Mouse (Mus musculus): ENCODE results near the gene Psme2. TPM values are rescaled to one million over a fixed set of nuclear protein-coding genes. Genes with fewer than 3 reads are reported as not detected.

Gene Psme2
- total RNA-seq, 2 experiments from 2014 or later = 332 to 439 TPM

Other genes with a start within 250 kb of the Psme2 start
Only the 30 nearest of the 31 such genes appear.
- gene Dhrs4, start 112.4 kb downstream of the Psme2 start, total RNA-seq (2015) = 31.2 and 34.4 TPM in 2 replicates
- 43.1 and 47.6 TPM in 2 replicates for gene Dhrs4, start 112.4 kb downstream of the Psme2 start, total RNA-seq (2017)
- gene Carmil3, start 100.5 kb downstream of the Psme2 start, total RNA-seq (2015) = 0.16 and 1.5 TPM in 2 replicates
- gene Carmil3, start 100.5 kb downstream of the Psme2 start, total RNA-seq (2017) = 0.15 TPM in 1 of 2 replicates, not detected in the other
- gene Cpne6, start 80.7 kb downstream of the Psme2 start, total RNA-seq (2015) = not detected in 2 replicates
- gene Cpne6, start 80.7 kb downstream of the Psme2 start, total RNA-seq (2017) = not detected in 2 replicates
- not detected in 2 replicates for gene Nrl, start 66.1 kb downstream of the Psme2 start, total RNA-seq (2015)
- gene Nrl, start 66.1 kb downstream of the Psme2 start, total RNA-seq (2017) = not detected in 2 replicates
- 11.7 and 16.0 TPM in 2 replicates for gene Pck2, start 50.8 kb downstream of the Psme2 start, total RNA-seq (2015)
- gene Pck2, start 50.8 kb downstream of the Psme2 start, total RNA-seq (2017) = 26.3 and 30.3 TPM in 2 replicates
- 41.6 and 47.3 TPM in 2 replicates for gene Dcaf11, start 31.1 kb downstream of the Psme2 start, total RNA-seq (2015)
- 43.5 and 107 TPM in 2 replicates for gene Dcaf11, start 31.1 kb downstream of the Psme2 start, total RNA-seq (2017)
- gene A730061H03Rik, start 30.7 kb downstream of the Psme2 start, total RNA-seq (2015) = 2.1 and 4.1 TPM in 2 replicates
- 2.6 and 9.3 TPM in 2 replicates for gene A730061H03Rik, start 30.7 kb downstream of the Psme2 start, total RNA-seq (2017)
- 0.33 TPM in 1 of 2 replicates, not detected in the other for gene Fitm1, start 15.5 kb downstream of the Psme2 start, total RNA-seq (2015)
- gene Fitm1, start 15.5 kb downstream of the Psme2 start, total RNA-seq (2017) = not detected in 2 replicates
- gene Psme1, start 13.0 kb downstream of the Psme2 start, total RNA-seq (2015) = 707 and 794 TPM in 2 replicates
- gene Psme1, start 13.0 kb downstream of the Psme2 start, total RNA-seq (2017) = 278 and 305 TPM in 2 replicates
- 11.2 and 15.9 TPM in 2 replicates for gene Emc9, start 5.8 kb downstream of the Psme2 start, total RNA-seq (2015)
- gene Emc9, start 5.8 kb downstream of the Psme2 start, total RNA-seq (2017) = 8.2 and 10.5 TPM in 2 replicates
- gene Rnf31, start 595 bp upstream of the Psme2 start, total RNA-seq (2015) = 27.2 and 42.8 TPM in 2 replicates
- gene Rnf31, start 595 bp upstream of the Psme2 start, total RNA-seq (2017) = 20.2 and 25.7 TPM in 2 replicates
- 69.7 and 70.9 TPM in 2 replicates for gene Irf9, start 12.5 kb upstream of the Psme2 start, total RNA-seq (2015)
- 92.0 and 98.7 TPM in 2 replicates for gene Irf9, start 12.5 kb upstream of the Psme2 start, total RNA-seq (2017)
- 0.42 and 2.2 TPM in 2 replicates for gene Rec8, start 26.9 kb upstream of the Psme2 start, total RNA-seq (2015)
- 0.15 and 2.2 TPM in 2 replicates for gene Rec8, start 26.9 kb upstream of the Psme2 start, total RNA-seq (2017)
- gene Ipo4, start 44.8 kb upstream of the Psme2 start, total RNA-seq (2015) = 8.8 and 11.4 TPM in 2 replicates
- 2.1 and 5.1 TPM in 2 replicates for gene Ipo4, start 44.8 kb upstream of the Psme2 start, total RNA-seq (2017)
- 1.3 and 4.3 TPM in 2 replicates for gene Gm49378, start 46.8 kb upstream of the Psme2 start, total RNA-seq (2015)
- gene Gm49378, start 46.8 kb upstream of the Psme2 start, total RNA-seq (2017) = 0.84 and 1.7 TPM in 2 replicates
- gene Tm9sf1, start 52.7 kb upstream of the Psme2 start, total RNA-seq (2015) = 35.3 and 41.1 TPM in 2 replicates
- 50.8 and 53.5 TPM in 2 replicates for gene Tm9sf1, start 52.7 kb upstream of the Psme2 start, total RNA-seq (2017)
- 1.0 and 1.4 TPM in 2 replicates for gene Tssk4, start 59.1 kb upstream of the Psme2 start, total RNA-seq (2015)
- gene Tssk4, start 59.1 kb upstream of the Psme2 start, total RNA-seq (2017) = 0.26 and 0.89 TPM in 2 replicates
- 30.5 and 34.4 TPM in 2 replicates for gene Mdp1, start 69.4 kb upstream of the Psme2 start, total RNA-seq (2015)
- 27.0 and 28.3 TPM in 2 replicates for gene Mdp1, start 69.4 kb upstream of the Psme2 start, total RNA-seq (2017)
- 24.0 and 24.8 TPM in 2 replicates for gene Gmpr2, start 80.8 kb upstream of the Psme2 start, total RNA-seq (2015)
- 26.2 and 29.7 TPM in 2 replicates for gene Gmpr2, start 80.8 kb upstream of the Psme2 start, total RNA-seq (2017)
- gene Nedd8, start 81.0 kb upstream of the Psme2 start, total RNA-seq (2015) = 421 and 452 TPM in 2 replicates
- 297 and 326 TPM in 2 replicates for gene Nedd8, start 81.0 kb upstream of the Psme2 start, total RNA-seq (2017)
- gene Tinf2, start 90.7 kb upstream of the Psme2 start, total RNA-seq (2015) = 24.2 and 27.2 TPM in 2 replicates
- 25.1 and 39.8 TPM in 2 replicates for gene Tinf2, start 90.7 kb upstream of the Psme2 start, total RNA-seq (2017)
- 1.6 and 1.7 TPM in 2 replicates for gene Tgm1, start 122.8 kb upstream of the Psme2 start, total RNA-seq (2015)
- 1.0 and 2.1 TPM in 2 replicates for gene Tgm1, start 122.8 kb upstream of the Psme2 start, total RNA-seq (2017)
- 10.0 and 12.5 TPM in 2 replicates for gene Rabggta, start 131.2 kb upstream of the Psme2 start, total RNA-seq (2015)
- 8.5 and 13.7 TPM in 2 replicates for gene Rabggta, start 131.2 kb upstream of the Psme2 start, total RNA-seq (2017)
- 112 and 121 TPM in 2 replicates for gene Dhrs1, start 154.6 kb upstream of the Psme2 start, total RNA-seq (2015)
- gene Dhrs1, start 154.6 kb upstream of the Psme2 start, total RNA-seq (2017) = 44.1 and 55.0 TPM in 2 replicates
- gene Nop9, start 154.6 kb upstream of the Psme2 start, total RNA-seq (2015) = 10.4 and 12.2 TPM in 2 replicates
- gene Nop9, start 154.6 kb upstream of the Psme2 start, total RNA-seq (2017) = 11.7 and 13.9 TPM in 2 replicates
- 0.27 and 1.5 TPM in 2 replicates for gene Cideb, start 167.3 kb upstream of the Psme2 start, total RNA-seq (2015)
- 0.22 TPM in 1 of 2 replicates, not detected in the other for gene Cideb, start 167.3 kb upstream of the Psme2 start, total RNA-seq (2017)
- 0.16 and 0.21 TPM in 2 replicates for gene Ltb4r2, start 170.3 kb upstream of the Psme2 start, total RNA-seq (2015)
- 0.33 and 0.53 TPM in 2 replicates for gene Ltb4r2, start 170.3 kb upstream of the Psme2 start, total RNA-seq (2017)
- 41.4 and 46.4 TPM in 2 replicates for gene Ltb4r1, start 174.8 kb upstream of the Psme2 start, total RNA-seq (2015)
- 57.4 and 68.0 TPM in 2 replicates for gene Ltb4r1, start 174.8 kb upstream of the Psme2 start, total RNA-seq (2017)
- gene Adcy4, start 193.0 kb upstream of the Psme2 start, total RNA-seq (2015) = not detected in 2 replicates
- gene Adcy4, start 193.0 kb upstream of the Psme2 start, total RNA-seq (2017) = 0.15 TPM in 1 of 2 replicates, not detected in the other
- 79.0 and 82.5 TPM in 2 replicates for gene Ripk3, start 197.8 kb upstream of the Psme2 start, total RNA-seq (2015)
- 24.2 and 30.0 TPM in 2 replicates for gene Ripk3, start 197.8 kb upstream of the Psme2 start, total RNA-seq (2017)